Mouse (Mus musculus) gastrocnemius, postnatal 14 days (tissue): ENCODE results near the gene Haus5. TPM values are rescaled to one million over a fixed set of nuclear protein-coding genes. Genes with fewer than 3 reads are reported as not detected.

Experiments
- DNase-seq: peaks from one replicate; pipeline ENCODE4 v3.0.0; 2021; ENCODE audit warnings: mixed read lengths
- intact Hi-C: fragments of 180-260 bp; cut with DNase I; formaldehyde crosslinking; loops from one replicate; pipeline ENCODE4 v1.15.1; 2025; ENCODE audit warnings: low total_unique reads
- total RNA-seq, 2 experiments: library from RNA; stranded (reverse); gene quantifications; 2 replicates each; pipeline ENCODE4 v1.2.3; 2021

The Haus5 gene
- total RNA-seq, 2 experiments from 2014 or later, result 2.8 to 2.9 TPM

DNA sequence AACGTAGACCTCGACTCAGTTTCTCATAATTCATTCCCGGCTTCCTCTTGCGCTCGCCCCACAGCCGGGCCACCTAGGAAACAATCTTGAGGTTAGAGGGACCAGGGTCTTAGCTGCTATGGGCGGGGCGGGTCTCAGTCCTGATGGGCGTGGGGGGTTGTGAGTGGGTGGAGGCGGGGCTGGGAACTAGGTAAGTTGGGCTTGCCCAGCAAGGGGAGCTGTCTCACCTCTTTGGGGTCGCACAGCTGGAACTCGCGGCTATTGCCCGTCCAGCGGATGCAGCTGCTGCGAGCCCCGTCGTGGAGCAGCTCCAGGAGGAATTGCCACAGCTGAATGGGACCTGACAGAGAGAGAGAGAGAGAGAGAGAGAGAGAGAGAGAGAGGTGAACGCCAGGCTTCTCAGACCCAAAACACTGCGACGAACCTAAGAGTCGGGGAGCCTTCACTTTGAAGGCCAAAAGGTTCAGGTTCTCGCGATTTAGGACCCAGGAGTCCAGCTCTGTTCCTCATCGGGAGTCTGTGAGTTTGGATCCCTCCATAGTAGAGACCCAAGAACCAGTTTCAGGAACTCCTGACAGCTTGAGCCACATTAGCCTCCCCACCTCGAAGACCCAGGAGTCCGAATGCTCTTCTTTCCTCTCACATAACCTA lies 30.9 kb downstream of the Haus5 start:
- intact Hi-C loops, result no loop called here
- DNase-seq, result no peak

GRCm38 (mm10) chr7:30629013-30629412 lies 35.8 kb downstream of the Haus5 start:
- no peak for DNase-seq
- intact Hi-C loops, result no loop called here

GRCm38 (mm10) chr7:30626647-30627046 lies 38.1 kb downstream of the Haus5 start:
- DNase-seq, result no peak
- intact Hi-C loops, result no loop called here

GRCm38 (mm10) chr7:30625530-30626384 lies 39.0 kb downstream of the Haus5 start, which contains the start of gene Cox6b1:
TSS of gene Cox6b1 (minus strand) at chr7:30626151.
- peak; percentile 87 for DNase-seq
- intact Hi-C loops, result no loop called here

GRCm38 (mm10) chr7:30619202-30619601 lies 45.6 kb downstream of the Haus5 start:
- DNase-seq, result no peak
- intact Hi-C loops, result no loop called here

DNA sequence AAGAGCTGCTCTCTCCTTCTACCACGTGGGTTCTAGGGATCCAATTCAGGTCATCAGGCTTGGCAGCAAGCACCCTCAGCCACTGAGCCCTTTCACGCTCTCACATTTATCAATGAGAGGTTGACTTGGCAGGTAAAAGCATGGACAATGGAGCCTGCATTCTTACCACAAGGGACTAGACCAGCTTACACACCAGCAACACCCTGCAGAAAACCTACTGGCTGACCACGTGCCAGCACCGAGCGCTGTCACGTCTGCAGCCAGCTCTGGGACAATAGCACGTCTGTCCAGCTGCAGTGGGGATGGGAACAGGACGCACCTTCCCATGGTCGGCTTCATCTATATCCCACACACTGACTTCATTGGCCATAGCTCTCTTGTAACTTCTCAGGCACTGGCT lies 46.1 kb downstream of the Haus5 start:
- no peak for DNase-seq
- intact Hi-C loops, result no loop called here

GRCm38 (mm10) chr7:30615049-30615760 lies 49.6 kb downstream of the Haus5 start:
- intact Hi-C loops, result no loop called here
- no peak for DNase-seq

DNA sequence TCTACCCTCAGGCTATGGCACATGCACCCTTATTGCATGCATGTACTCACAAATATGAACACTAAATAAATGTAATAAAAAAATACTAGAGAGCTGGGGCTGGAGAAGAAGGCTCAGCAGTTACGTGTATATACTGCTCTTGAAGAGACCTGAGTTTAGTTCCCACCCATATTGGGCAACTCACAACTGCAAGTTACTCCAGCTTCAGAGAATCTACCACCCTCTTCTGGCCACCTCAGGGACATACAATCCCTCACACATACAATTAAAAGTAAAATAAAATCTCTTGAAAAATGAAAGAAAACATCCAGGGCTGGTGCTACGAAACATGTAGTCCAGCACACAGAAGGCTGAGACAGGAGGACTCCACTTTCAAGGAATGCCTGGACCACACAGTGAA lies 50.3 kb downstream of the Haus5 start:
- intact Hi-C loops, result no loop called here
- DNase-seq, result no peak

GRCm38 (mm10) chr7:30613529-30614112 lies 51.2 kb downstream of the Haus5 start:
- DNase-seq, result peak; percentile 38
- intact Hi-C loops, result loop anchor here (2.0 kb wide), 1 partner anchor 23 kb away; no protein-coding TSS in a partner anchor

DNA sequence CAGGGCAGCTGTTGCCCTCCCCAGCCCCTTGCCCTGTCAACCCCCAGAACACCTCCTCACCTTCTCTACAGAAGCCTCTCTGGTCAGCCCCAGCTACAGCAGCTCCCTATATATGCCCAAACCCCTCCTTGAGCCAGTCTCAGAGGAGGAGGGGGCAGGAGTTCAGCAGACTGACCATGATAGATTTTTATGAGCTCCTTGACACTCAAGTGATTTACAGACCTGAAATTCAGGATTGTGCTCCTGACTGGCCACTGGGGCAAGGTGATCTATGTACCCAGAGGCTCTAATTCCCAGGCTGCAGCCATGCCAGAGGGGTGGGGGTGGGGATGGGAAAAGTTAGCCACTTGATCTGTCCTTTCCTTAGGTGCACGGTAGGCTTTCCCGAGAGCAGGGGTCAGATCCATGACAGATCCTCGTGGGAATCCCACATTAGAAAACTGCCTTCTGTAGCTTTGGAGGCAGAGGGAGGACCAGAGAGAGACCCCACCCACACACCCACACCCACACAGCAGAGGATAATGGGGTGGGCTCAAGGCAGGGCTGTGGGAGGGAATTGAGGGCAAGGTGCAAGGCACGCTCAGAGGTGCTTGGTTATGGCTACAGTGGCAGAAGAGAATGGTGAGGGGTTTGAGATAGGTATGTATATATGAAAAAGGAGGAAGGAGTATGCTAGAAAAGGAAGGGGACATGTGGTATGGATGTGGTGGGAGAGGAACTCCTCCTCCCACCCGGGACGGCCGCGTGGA lies 52.0 kb downstream of the Haus5 start, which contains the start of gene Upk1a:
Gene Upk1a, minus strand, starts transcription at position 194 of the 749 bp plus-strand sequence.
- intact Hi-C loops, result loop anchor here (2.0 kb wide), 1 partner anchor 22 kb away; no protein-coding TSS in a partner anchor
- DNase-seq, result no peak

DNA sequence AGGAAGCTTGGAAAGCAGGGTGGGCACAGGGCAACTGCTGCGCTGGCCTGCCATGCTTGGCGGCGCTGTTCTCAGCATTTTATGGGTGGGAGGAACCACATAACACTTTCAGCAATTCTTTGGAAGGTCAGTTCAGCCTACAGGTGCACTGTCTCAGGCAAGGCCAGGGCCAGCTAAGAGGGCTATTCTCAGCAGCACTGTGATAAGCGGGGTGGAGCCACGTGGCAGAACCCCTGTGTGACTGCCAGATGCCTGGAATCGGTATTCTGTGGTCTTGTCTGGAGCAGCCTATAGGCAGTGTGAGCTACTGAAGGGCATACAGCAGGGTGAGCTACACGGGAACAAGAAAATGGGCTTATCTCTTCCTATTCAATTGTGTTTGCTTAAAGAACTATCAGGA lies 54.8 kb downstream of the Haus5 start:
- intact Hi-C loops, result no loop called here
- DNase-seq, result no peak

- DNase-seq, result no peak
- intact Hi-C loops, result no loop called here
Observed at GRCm38 (mm10) chr7:30608476-30608875, 56.3 kb downstream of the Haus5 start.

DNA sequence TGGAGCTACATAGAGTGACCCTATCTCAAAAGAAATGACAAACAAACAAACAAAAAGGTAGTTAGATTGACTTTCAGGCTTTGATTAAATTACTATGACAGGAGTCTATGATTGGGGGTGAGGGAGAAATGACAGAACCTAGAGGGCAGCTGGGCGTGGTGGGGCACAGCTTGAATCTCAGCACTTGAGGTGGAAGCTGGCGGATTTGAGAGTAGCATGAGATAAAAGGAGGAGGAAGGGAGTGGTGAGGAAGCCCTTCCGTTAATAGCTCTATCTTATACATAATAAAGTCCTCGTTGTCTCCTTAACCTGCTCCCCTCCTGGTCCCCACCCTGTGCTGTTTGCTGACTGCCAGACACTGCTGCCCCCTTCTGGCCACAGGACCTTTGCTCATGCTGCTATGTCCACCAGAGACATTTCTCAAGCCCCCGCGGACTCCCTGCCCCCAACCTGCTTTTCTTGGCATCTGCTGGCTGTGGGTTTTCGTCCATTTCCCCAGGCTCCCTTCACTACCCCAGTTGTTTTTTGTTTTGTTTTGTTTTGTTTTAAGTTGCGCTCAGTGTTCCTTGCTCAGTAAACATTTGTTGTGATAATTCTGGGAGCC lies 57.0 kb downstream of the Haus5 start:
- intact Hi-C loops, result no loop called here
- DNase-seq, result peak; percentile 52

DNA sequence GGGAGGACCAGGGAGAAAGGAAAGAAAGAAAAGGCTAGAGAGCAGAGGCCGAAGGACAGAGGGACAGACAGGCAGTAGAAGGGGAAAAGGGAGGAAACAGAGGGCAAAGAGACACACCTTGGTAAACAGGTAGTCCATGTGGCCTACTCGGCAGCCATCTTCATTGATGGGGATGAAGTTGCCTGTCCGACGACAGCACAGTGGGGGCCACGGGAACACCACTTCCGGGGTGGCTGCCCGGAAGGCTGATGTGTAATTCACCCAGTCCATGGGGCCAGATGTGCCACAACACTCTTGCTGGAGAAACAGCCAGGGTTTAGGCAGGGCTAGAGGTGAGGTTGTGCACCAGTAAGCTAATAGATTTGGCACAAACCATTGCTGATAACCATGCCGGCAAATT lies 59.9 kb downstream of the Haus5 start:
- DNase-seq, result no peak
- intact Hi-C loops, result no loop called here

GRCm38 (mm10) chr7:30604424-30604823 lies 60.4 kb downstream of the Haus5 start:
- intact Hi-C loops, result no loop called here
- DNase-seq, result no peak
